Mouse (Mus musculus) CH12.LX (cell line): ENCODE data around the gene Etv6.

Experiments used
- CTCF ChIP-seq, 2 experiments: IDR thresholded peaks in 1 of 2; conservative IDR thresholded peaks in 1 of 2; 2 replicates each; pipeline ENCODE4 v1.5.1; 2011 to 2012; ENCODE audit warnings: low read depth in 2 of 2, low read length in 2 of 2, improper control_type of control experiment in 1 of 2, inconsistent platforms in 1 of 2, mild to moderate bottlenecking in 1 of 2, moderate library complexity in 1 of 2
- MAFK ChIP-seq: IDR thresholded peaks from 2 replicates; pipeline ENCODE4 v1.6.1; 2011; ENCODE audit warnings: low read length, improper control_type of control experiment; ENCODE audit not compliant: insufficient replicate concordance
- NRF1 ChIP-seq: IDR thresholded peaks from 2 replicates; pipeline ENCODE4 v1.6.1; 2014; ENCODE audit warnings: low read depth, mild to moderate bottlenecking, inconsistent platforms, low read length, improper control_type of control experiment, moderate library complexity
- PAX5 ChIP-seq: IDR thresholded peaks from 2 replicates; pipeline ENCODE4 v1.6.1; 2012; ENCODE audit warnings: low read length, inconsistent platforms, mixed read lengths
- POLR2A ChIP-seq: IDR thresholded peaks from 2 replicates; pipeline ENCODE4 v1.6.1; 2011; ENCODE audit warnings: low read depth, mild to moderate bottlenecking, improper control_type of control experiment, low read length
- TBP ChIP-seq: conservative IDR thresholded peaks from 2 replicates; pipeline ENCODE4 v1.6.1; 2011; ENCODE audit warnings: low read depth, low read length, improper control_type of control experiment
- USF1 ChIP-seq: IDR thresholded peaks from 2 replicates; pipeline ENCODE4 v1.6.1; 2014; ENCODE audit warnings: low read depth, mild to moderate bottlenecking, inconsistent platforms, low read length, improper control_type of control experiment
- ZNF384 ChIP-seq: IDR thresholded peaks from 2 replicates; pipeline ENCODE4 v1.6.1; 2012; ENCODE audit warnings: low read depth, low read length, improper control_type of control experiment, inconsistent platforms

DNA sequence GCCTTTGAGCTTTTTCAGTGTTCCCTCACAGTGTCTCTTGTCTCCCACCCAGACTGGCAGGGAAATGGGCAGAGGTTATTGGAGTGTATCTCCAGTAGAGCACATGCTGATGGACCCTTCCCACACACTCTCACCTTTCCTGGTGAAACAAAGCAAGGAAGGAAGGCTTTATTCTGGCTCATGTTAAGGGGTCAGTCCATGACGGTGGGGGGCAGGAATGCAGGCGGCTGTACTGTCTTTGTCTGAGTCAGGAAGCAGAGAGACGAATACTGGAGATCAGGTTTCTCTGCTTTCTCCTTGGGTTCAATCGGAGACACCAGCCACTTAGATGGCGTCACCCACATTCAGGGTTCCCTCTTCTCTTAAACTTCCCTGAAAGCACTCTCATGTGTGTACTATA, 11.7 kb downstream of the Etv6 start:
- TF ChIP-seq PAX5 (no peak), CTCF (conservative IDR thresholded peaks at IDR 0.05 in 1 of 2, IDR thresholded peaks at IDR 0.05 in 1 of 2; ENCODE audit: low read depth in 2 of 2, low read length in 2 of 2) (no peak), USF1 (no peak), TBP (no peak), POLR2A (no peak), NRF1 (no peak), MAFK (no peak), ZNF384 (no peak)
